Mouse (Mus musculus) retina, postnatal 1 day (tissue): Measurements from ENCODE around the gene Vmn1r234.
"Not testable (repeated sequence)": the region's sequence is repeated elsewhere in the genome, so short reads cannot be mapped to it uniquely, and the experiment has no call there.

Experiments
- DNase-seq: peaks from one replicate; pipeline ENCODE4 v3.0.0-alpha.2; 2012

Gene Vmn1r234

DNA sequence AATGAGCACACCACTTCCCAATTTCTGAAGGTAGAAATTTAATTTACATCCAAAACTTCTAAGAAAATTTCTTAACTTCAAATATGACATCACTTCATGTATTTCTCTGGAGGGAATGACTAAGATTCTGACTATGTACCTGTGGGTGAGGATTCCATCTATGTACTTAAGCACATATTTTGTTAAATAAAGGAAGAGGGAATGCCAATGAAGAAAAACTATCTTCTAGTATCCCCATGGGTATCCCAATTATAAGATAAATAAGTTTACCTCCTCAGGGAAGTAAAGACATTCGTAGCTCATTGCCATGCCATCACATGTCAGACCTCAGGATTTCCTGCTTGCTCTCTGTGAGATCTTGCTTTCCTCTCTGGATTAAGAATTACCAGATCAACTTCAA is at the start of gene Vmn1r234:
Gene Vmn1r234 (plus strand): TSS at position 301 of the 400 bp plus-strand sequence.
- no peak for DNase-seq

DNA sequence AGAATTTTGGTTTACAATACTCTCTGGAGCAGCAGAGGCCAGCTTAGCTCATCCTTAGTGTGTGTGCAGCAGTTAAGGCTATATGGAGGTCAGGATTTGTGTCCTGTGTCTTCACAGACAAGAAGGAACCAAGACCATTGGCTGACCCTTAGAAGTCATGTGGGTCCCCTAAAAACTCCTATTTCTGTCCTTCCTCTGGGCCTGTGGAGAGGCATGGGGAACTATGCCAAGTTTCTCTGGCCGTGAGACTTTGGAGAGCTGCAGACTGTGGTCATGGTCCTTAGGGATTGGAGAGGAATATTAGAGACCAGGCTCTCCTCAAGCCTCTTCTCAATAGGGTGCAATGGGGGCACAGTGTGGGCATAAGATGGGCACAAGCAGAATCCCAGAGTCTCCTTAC is 14.8 kb upstream of the Vmn1r234 start:
- not testable (repeated sequence) for DNase-seq

DNA sequence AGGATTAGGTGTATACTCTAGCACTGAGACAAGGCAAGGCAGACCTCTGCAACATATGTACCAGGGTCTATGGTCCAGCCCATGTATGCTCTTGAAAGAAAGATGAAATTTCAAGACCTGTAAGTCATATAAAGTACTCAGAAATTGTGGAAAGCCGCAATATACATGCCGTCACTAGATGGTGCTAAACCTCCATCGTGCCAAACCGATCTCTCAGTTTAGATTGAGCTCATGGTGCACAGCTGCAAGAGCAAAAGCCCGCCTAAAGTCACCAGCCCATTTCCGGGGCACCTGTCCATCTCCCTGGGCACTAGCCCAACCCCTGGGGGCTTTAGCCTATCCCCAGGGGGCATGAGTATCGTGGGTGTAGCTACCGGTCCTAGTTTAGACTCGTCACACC is 5.8 kb downstream of the Vmn1r234 start:
- DNase-seq, result peak; percentile 52

DNA sequence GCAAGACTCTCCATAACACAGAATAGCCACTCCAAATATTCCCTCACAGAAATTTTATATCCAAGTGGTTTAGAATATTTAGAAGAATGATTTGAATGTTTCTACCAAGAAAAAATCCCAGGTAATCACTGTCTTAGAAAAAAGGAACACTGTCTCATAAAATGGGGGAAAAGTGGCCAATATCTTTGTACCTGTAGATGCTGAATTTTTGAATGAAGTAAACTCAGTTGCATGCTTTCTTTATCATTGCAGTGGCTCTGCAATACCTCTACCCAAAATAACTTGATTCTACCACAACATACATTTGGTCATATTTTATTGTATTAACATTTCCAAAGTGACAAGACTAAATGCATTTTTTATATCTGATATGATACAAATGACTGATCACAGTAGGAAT is 30.2 kb downstream of the Vmn1r234 start, which contains the start of gene Vmn1r235:
Gene Vmn1r235 (plus strand): TSS at position 301 of the 400 bp plus-strand sequence.
- no peak for DNase-seq

DNA sequence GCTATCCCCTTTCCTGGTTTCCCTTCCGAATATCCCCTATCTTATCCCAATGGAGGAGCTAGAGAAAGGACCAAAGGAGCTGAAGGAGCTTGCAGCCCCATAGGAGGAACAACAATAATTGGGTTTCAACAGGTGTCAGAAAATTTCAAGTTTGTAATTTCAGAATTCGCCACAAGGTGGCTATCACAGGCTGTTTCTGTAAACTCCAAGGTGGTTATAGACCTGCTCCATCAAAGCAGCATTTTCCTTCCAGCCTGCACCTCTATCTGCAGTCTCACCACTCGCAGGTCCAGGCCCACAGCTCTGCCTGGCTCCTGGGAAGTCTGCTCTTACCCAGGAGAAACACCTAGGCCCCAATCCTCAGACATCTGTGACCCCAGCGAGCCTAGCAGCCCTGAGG is 46.2 kb downstream of the Vmn1r234 start:
- DNase-seq, result peak; percentile 65

DNA sequence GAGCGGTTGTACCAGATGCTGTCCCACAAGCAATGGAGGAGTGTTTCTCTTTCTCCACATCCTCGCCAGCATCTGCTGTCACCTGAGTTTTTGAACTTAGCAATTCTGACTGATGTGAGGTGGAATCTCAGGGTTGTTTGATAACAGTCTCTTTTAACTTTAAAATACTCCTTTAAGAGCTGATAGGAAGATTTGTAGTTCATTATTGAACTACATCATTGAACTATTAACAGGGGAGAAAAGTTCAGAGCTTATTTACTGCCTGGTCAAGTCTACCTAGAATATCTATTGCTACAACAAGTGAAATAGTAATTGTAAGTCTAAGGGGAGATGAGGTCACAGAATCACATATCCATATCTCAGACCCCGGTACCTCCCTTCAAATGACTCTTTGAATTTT is 56.8 kb downstream of the Vmn1r234 start, which contains the start of gene Vmn1r236:
Gene Vmn1r236 (plus strand): TSS at position 301 of the 400 bp plus-strand sequence.
- DNase-seq, result no peak

DNA sequence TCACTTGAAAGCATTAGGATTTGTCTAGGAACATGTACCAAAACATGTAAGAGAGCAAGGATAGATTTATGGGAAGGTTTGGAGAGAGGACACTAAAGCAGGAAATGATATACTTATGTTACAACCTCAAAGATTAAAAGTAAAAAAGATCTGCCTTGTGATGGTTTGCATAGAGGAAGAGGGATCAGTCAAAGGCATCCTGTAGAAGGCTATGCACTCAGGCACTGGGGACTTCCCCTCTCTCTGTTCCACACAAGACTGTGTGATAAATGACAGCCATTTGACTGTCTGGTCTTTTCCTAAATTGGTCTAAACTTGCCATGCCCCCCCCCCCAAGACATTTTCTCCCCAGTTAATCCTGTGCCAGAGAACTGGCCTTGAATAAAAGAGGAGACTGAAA is 58.5 kb downstream of the Vmn1r234 start:
- no peak for DNase-seq
